Mouse (Mus musculus) midbrain, embryonic 14.5 days (tissue): ENCODE measurements around the gene Wdr34. TPM values are rescaled to one million over a fixed set of nuclear protein-coding genes. Genes with fewer than 3 reads are reported as not detected.
A peak's percentile ranks its signal among the peaks of the same experiment; 100 is the strongest.

Experiments used
- ATAC-seq: fragments of 200-750 bp; cut with Nextera tagmentation; 2 replicates; pipeline ENCODE4 v1.8.0; 2017; ENCODE audit warnings: moderate number of reproducible peaks, moderate library complexity; ENCODE audit not compliant: low FRiP score, low TSS enrichment
- DNase-seq: peaks from one replicate; pipeline ENCODE4 v3.0.0-alpha.2; 2015
- H3K27ac ChIP-seq: fragments of 300-500 bp; sonication (generic); replicated peaks from 2 replicates; pipeline ENCODE4 v1.5.1; 2014; ENCODE audit warnings: mild to moderate bottlenecking, low read depth, low read length, moderate library complexity
- H3K27me3 ChIP-seq: fragments of 300-500 bp; sonication (generic); 2 replicates; pipeline ENCODE4 v1.6.1; 2014; ENCODE audit warnings: low read length, control low read depth, mixed read lengths; ENCODE audit not compliant: control insufficient read depth, insufficient read depth
- H3K36me3 ChIP-seq: fragments of 300-500 bp; sonication (generic); 2 replicates; pipeline ENCODE4 v1.6.1; 2014; ENCODE audit warnings: low read length, control low read depth; ENCODE audit not compliant: control insufficient read depth, insufficient read depth
- H3K4me1 ChIP-seq: fragments of 300-500 bp; sonication (generic); 2 replicates; pipeline ENCODE4 v1.6.1; 2014; ENCODE audit warnings: mild to moderate bottlenecking, antibody characterized with exemption, low read length, control low read depth; ENCODE audit not compliant: control insufficient read depth, insufficient read depth
- H3K4me2 ChIP-seq: fragments of 300-500 bp; sonication (generic); 2 replicates; pipeline ENCODE4 v1.6.1; 2014; ENCODE audit warnings: mild to moderate bottlenecking, low read length, moderate library complexity
- H3K4me3 ChIP-seq: fragments of 300-500 bp; sonication (generic); replicated peaks from 2 replicates; pipeline ENCODE4 v1.5.1; 2014; ENCODE audit warnings: low read depth, low read length
- H3K9ac ChIP-seq: fragments of 300-500 bp; sonication (generic); replicated peaks from 2 replicates; pipeline ENCODE4 v1.6.1; 2014; ENCODE audit warnings: mild to moderate bottlenecking, low read length, moderate library complexity
- H3K9me3 ChIP-seq: fragments of 300-500 bp; sonication (generic); 2 replicates; pipeline ENCODE4 v1.6.1; 2016; ENCODE audit warnings: low read length, control low read depth, mixed read lengths; ENCODE audit not compliant: control insufficient read depth
- WGBS: fragments of 180-500 bp; shearing (Covaris S2); extraction: QIAGEN DNeasy Blood & Tissue Kit; methylation state at CpG from one replicate; pipeline ENCODE4 v1.1.7; 2014; 5-methylcytosine and 5-hydroxymethylcytosine counted together
- polyA plus RNA-seq: library from polyadenylated mRNA; unstranded; fragments of >200 nt; fragmentation: Nextera tagmentation; extraction: Ambion mirVana; gene quantifications from 2 replicates; pipeline ENCODE4 v1.2.1, GENCODE M21; 2014

The Wdr34 gene
- polyA plus RNA-seq, 1 experiment from 2014 or later = 62.9 TPM

GRCm38 (mm10) chr2:30084113-30084512 is 35.4 kb upstream of the Wdr34 start:
- 58% methylated on average over 5 of the region's 5 CpGs for WGBS
- H3K4me1 ChIP-seq = no peaks in the 10 kb centered on the region
- H3K4me3 ChIP-seq = no peak overlapping the region
- H3K4me2 ChIP-seq = peak overlapping the region; percentile 23
- H3K36me3 ChIP-seq = no peaks in the 10 kb centered on the region
- H3K27me3 ChIP-seq = no peaks in the 10 kb centered on the region
- peak overlapping the region; percentile 18; the same call in 1 of the 2 replicates for H3K9ac ChIP-seq
- no peak for ATAC-seq
- no peak overlapping the region for H3K27ac ChIP-seq
- H3K9me3 ChIP-seq = no peaks in the 10 kb centered on the region
- DNase-seq = no peak

- Histone ChIP-seq H3K4me1 (0 out of 2 replicates have a peak, but pooled peaks cover 8% of the 10 kb centered on the region), H3K27ac (no peak overlapping the region), H3K9me3 (no peaks in the 10 kb centered on the region), H3K36me3 (no peaks in the 10 kb centered on the region), H3K9ac (no peak overlapping the region), H3K4me2 (no peak overlapping the region), H3K4me3 (no peak overlapping the region), H3K27me3 (no peaks in the 10 kb centered on the region)
- DNase-seq = no peak
- no peak for ATAC-seq
- WGBS = 91% methylated on average over 15 of the region's 15 CpGs
Observed at GRCm38 (mm10) chr2:30080181-30080800, 31.6 kb upstream of the Wdr34 start.

- Histone ChIP-seq H3K9ac (no peak overlapping the region), H3K27ac (no peak overlapping the region), H3K9me3 (no peaks in the 10 kb centered on the region), H3K4me1 (0 out of 2 replicates have a peak, but pooled peaks cover 8% of the 10 kb centered on the region), H3K36me3 (no peaks in the 10 kb centered on the region), H3K4me3 (no peak overlapping the region), H3K27me3 (no peaks in the 10 kb centered on the region), H3K4me2 (no peak overlapping the region)
- ATAC-seq = no peak
- 74% methylated on average over 4 of the region's 4 CpGs for WGBS
- DNase-seq = no peak
Observed at GRCm38 (mm10) chr2:30078760-30079159, 30.1 kb upstream of the Wdr34 start.

GRCm38 (mm10) chr2:30078349-30078712 is 29.6 kb upstream of the Wdr34 start:
- Histone ChIP-seq H3K9me3 (no peaks in the 10 kb centered on the region), H3K27me3 (no peaks in the 10 kb centered on the region), H3K4me3 (peak overlapping the region; percentile 38; the same call in 1 of the 2 replicates), H3K9ac (no peak overlapping the region), H3K36me3 (peaks cover 3% of the 10 kb centered on the region; the same call in 1 of the 2 replicates), H3K27ac (no peak overlapping the region), H3K4me1 (0 out of 2 replicates have a peak, but pooled peaks cover 8% of the 10 kb centered on the region), H3K4me2 (peak overlapping the region; percentile 79; the same call in 1 of the 2 replicates)
- no peak for ATAC-seq
- DNase-seq = no peak
- 26% methylated on average over 10 of the region's 10 CpGs for WGBS

GRCm38 (mm10) chr2:30077502-30078348 is 29.0 kb upstream of the Wdr34 start, which contains the start of gene Pkn3:
TSS of gene Pkn3 (plus strand) at chr2:30077684.
- peak; percentile 72; the same call in 1 of the 2 replicates for ATAC-seq
- DNase-seq = peak; percentile 90
- Histone ChIP-seq H3K36me3 (peaks cover 8% of the 10 kb centered on the region), H3K4me2 (peak within 1 kb of the TSS; percentile 79), H3K4me3 (peak within 1 kb of the TSS; percentile 38), H3K9ac (peak within 1 kb of the TSS; percentile 26; the same call in 1 of the 2 replicates), H3K9me3 (no peaks in the 10 kb centered on the region), H3K4me1 (0 out of 2 replicates have a peak, but pooled peaks cover 8% of the 10 kb centered on the region), H3K27me3 (no peaks in the 10 kb centered on the region), H3K27ac (no peak within 1 kb of the TSS)
- WGBS = under 1% methylated on average over 53 of the region's 53 CpGs

GRCm38 (mm10) chr2:30076959-30077358 is 28.3 kb upstream of the Wdr34 start:
- no peak for ATAC-seq
- 71% methylated on average over 6 of the region's 6 CpGs for WGBS
- 0 out of 2 replicates have a peak, but pooled peaks cover 8% of the 10 kb centered on the region for H3K4me1 ChIP-seq
- H3K9ac ChIP-seq = peak overlapping the region; percentile 26; the same call in 1 of the 2 replicates
- no peak overlapping the region for H3K27ac ChIP-seq
- DNase-seq = no peak
- H3K9me3 ChIP-seq = no peaks in the 10 kb centered on the region
- peak overlapping the region; percentile 38 for H3K4me3 ChIP-seq
- H3K4me2 ChIP-seq = peak overlapping the region; percentile 79
- no peaks in the 10 kb centered on the region for H3K27me3 ChIP-seq
- peaks cover 14% of the 10 kb centered on the region for H3K36me3 ChIP-seq

GRCm38 (mm10) chr2:30076439-30076838 is 27.8 kb upstream of the Wdr34 start:
- DNase-seq (no peak), ATAC-seq (no peak)
- no peaks in the 10 kb centered on the region for H3K9me3 ChIP-seq
- no peaks in the 10 kb centered on the region for H3K27me3 ChIP-seq
- H3K4me2 ChIP-seq = no peak overlapping the region
- no peak overlapping the region for H3K4me3 ChIP-seq
- H3K4me1 ChIP-seq = 0 out of 2 replicates have a peak, but pooled peaks cover 8% of the 10 kb centered on the region
- H3K9ac ChIP-seq = no peak overlapping the region
- 95% methylated on average over 8 of the region's 9 CpGs for WGBS
- no peak overlapping the region for H3K27ac ChIP-seq
- H3K36me3 ChIP-seq = peaks cover 17% of the 10 kb centered on the region

- DNase-seq (no peak), ATAC-seq (no peak)
- 0 out of 2 replicates have a peak, but pooled peaks cover 8% of the 10 kb centered on the region for H3K4me1 ChIP-seq
- no peak overlapping the region for H3K4me3 ChIP-seq
- H3K4me2 ChIP-seq = no peak overlapping the region
- no peak overlapping the region for H3K27ac ChIP-seq
- peaks cover 19% of the 10 kb centered on the region for H3K36me3 ChIP-seq
- no peaks in the 10 kb centered on the region for H3K27me3 ChIP-seq
- H3K9ac ChIP-seq = no peak overlapping the region
- whole genome bisulfite sequencing = 89% methylated on average over 3 of the region's 3 CpGs
- H3K9me3 ChIP-seq = no peaks in the 10 kb centered on the region
Observed at GRCm38 (mm10) chr2:30075625-30076024, 26.9 kb upstream of the Wdr34 start.
